Mouse (Mus musculus): ENCODE data around the gene Mmp9. TPM values are rescaled to one million over a fixed set of nuclear protein-coding genes. Genes with fewer than 3 reads are reported as not detected.

Gene Mmp9
- polyA plus RNA-seq, 1 experiment = 1.8 TPM

DNA sequence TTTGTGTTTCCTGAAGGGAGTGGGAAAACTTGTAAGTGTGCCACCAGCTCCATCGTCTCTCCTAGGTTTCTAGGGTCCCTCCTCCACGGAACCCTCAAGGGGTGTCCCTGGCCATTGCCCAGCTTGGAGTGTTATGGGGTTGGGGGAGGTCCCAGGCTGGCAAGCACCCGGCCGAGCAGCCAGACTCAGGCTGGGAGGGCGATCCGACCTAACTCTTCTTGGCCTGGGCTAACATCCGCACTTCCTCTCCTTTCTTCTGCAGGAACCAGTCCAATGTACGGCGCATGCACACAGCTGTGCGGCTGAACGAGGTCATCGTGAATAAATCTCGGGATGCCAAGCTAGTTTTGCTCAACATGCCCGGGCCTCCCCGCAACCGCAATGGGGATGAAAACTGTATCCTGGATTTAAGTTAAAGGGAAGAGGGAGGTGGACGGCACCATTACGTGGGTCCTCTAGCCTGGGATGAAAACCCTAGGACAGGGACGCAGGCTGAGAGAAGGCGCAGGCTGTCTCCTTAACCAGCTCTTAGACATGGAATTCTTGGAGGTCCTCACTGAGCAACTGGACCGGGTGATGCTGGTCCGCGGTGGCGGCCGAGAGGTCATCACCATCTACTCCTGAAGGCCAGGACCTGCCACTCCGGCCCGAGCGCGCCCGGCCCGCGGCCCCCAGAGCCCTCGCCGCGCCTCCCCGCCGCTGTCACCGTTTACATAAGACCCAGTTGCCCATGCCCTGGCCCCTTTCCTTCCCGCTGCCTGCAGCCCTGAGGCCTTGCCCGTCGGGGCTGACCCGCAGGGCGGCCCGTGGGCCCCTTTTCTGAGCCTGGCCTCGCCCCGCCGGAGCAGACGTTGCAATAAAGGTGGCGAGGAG is 56.5 kb downstream of the Mmp9 start:
- Histone ChIP-seq H3K4me1 (ENCODE audit: control insufficient read depth, insufficient read depth, low read length) (peaks cover 4% of the 10 kb centered on the region; the same call in 1 of the 2 replicates), H3K4me3 (ENCODE audit: insufficient read depth, low read depth, low read length) (peak overlapping the region; percentile 7; the same call in 1 of the 2 replicates), H3K36me3 (ENCODE audit: control insufficient read depth, insufficient read depth, low read length) (no peaks in the 10 kb centered on the region), H3K27ac (ENCODE audit: insufficient read depth, low read depth, low read length) (no peak overlapping the region), H3K27me3 (replicated peaks; ENCODE audit: control insufficient read depth, insufficient read depth, low read length) (no peaks in the 10 kb centered on the region)
- no peak for DNase-seq
- WGBS = 10% methylated on average over 49 of the region's 49 CpGs
- TF ChIP-seq CTCF (conservative IDR thresholded peaks at IDR 0.05; ENCODE audit: insufficient read depth, insufficient read length, low read depth, low read length) (no peak), POLR2A (IDR thresholded peaks at IDR 0.05; ENCODE audit: low read depth, low read length) (no peak)

GRCm38 (mm10) chr2:164997721-164998428 is 57.3 kb downstream of the Mmp9 start:
- peaks cover 4% of the 10 kb centered on the region; the same call in 1 of the 2 replicates for H3K4me1 ChIP-seq (ENCODE audit: control insufficient read depth, insufficient read depth, low read length)
- DNase-seq = peak; percentile 77
- TF ChIP-seq POLR2A (IDR thresholded peaks at IDR 0.05; ENCODE audit: low read depth, low read length) (no peak), CTCF (conservative IDR thresholded peaks at IDR 0.05; ENCODE audit: insufficient read depth, insufficient read length, low read depth, low read length) (no peak)
- 1% methylated on average over 51 of the region's 52 CpGs for WGBS
- peak overlapping the region; percentile 7; the same call in 1 of the 2 replicates for H3K4me3 ChIP-seq (ENCODE audit: insufficient read depth, low read depth, low read length)
- H3K27ac ChIP-seq (ENCODE audit: insufficient read depth, low read depth, low read length) = no peak overlapping the region
- H3K27me3 ChIP-seq (replicated peaks; ENCODE audit: control insufficient read depth, insufficient read depth, low read length) = no peaks in the 10 kb centered on the region
- H3K36me3 ChIP-seq (ENCODE audit: control insufficient read depth, insufficient read depth, low read length) = no peaks in the 10 kb centered on the region; the same call in 1 of the 2 replicates

DNA sequence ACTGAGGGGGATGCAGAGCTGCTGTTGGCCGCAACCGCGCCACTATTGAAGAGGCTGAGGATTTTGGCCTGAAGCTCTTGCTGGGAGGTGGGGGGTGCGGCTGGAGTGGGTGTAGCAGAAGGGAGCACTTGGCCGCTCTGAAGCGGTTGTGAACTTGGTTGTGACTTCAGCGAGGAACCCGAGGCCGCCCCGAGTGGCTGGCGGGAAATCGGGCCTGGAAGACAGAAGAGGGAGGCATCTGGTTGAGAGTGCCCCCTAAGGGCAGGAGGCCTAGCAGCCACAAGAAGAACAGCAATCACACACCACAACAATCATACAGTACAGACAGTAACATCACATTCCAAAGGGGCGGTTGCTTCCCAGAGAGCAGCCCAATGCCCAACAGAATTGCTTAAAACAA is 61.4 kb downstream of the Mmp9 start:
- H3K36me3 ChIP-seq (ENCODE audit: control insufficient read depth, insufficient read depth, low read length) = no peaks in the 10 kb centered on the region; the same call in 1 of the 2 replicates
- WGBS = 94% methylated on average over 13 of the region's 13 CpGs

GRCm38 (mm10) chr2:165003108-165003507 is 62.5 kb downstream of the Mmp9 start:
- peak; percentile 75 for DNase-seq
- Histone ChIP-seq H3K27ac (ENCODE audit: insufficient read depth, low read depth, low read length) (peak overlapping the region; percentile 48), H3K4me3 (ENCODE audit: insufficient read depth, low read depth, low read length) (no peak overlapping the region), H3K4me1 (ENCODE audit: control insufficient read depth, insufficient read depth, low read length) (peaks cover 6% of the 10 kb centered on the region; the same call in 1 of the 2 replicates), H3K36me3 (ENCODE audit: control insufficient read depth, insufficient read depth, low read length) (no peaks in the 10 kb centered on the region; the same call in none of the 2 replicates), H3K27me3 (replicated peaks; ENCODE audit: control insufficient read depth, insufficient read depth, low read length) (no peaks in the 10 kb centered on the region)
- 71% methylated on average over 3 of the region's 3 CpGs for WGBS
- TF ChIP-seq POLR2A (IDR thresholded peaks at IDR 0.05; ENCODE audit: low read depth, low read length) (no peak), CTCF (conservative IDR thresholded peaks at IDR 0.05; ENCODE audit: insufficient read depth, insufficient read length, low read depth, low read length) (no peak; the same call in 1 of the 2 replicates)

More for the DNA sequence above, 61.4 kb downstream of the Mmp9 start:
- TF ChIP-seq POLR2A (IDR thresholded peaks at IDR 0.05; ENCODE audit: low read depth, low read length) (no peak), CTCF (conservative IDR thresholded peaks at IDR 0.05; ENCODE audit: insufficient read depth, insufficient read length, low read depth, low read length) (0 out of 2 replicates have a peak, but pooled peaks have one; percentile 7)
- no peaks in the 10 kb centered on the region for H3K27me3 ChIP-seq (replicated peaks; ENCODE audit: control insufficient read depth, insufficient read depth, low read length)
- no peak overlapping the region for H3K4me3 ChIP-seq (ENCODE audit: insufficient read depth, low read depth, low read length)
- H3K4me1 ChIP-seq (ENCODE audit: control insufficient read depth, insufficient read depth, low read length) = peaks cover 6% of the 10 kb centered on the region; the same call in 1 of the 2 replicates
- no peak overlapping the region for H3K27ac ChIP-seq (ENCODE audit: insufficient read depth, low read depth, low read length)
- no peak for DNase-seq

- 69% methylated on average over 10 of the region's 10 CpGs for WGBS
- Histone ChIP-seq H3K4me1 (ENCODE audit: control insufficient read depth, insufficient read depth, low read length) (peaks cover 2% of the 10 kb centered on the region; the same call in 1 of the 2 replicates), H3K36me3 (ENCODE audit: control insufficient read depth, insufficient read depth, low read length) (peaks cover 3% of the 10 kb centered on the region), H3K27ac (ENCODE audit: insufficient read depth, low read depth, low read length) (peak overlapping the region; percentile 48), H3K4me3 (ENCODE audit: insufficient read depth, low read depth, low read length) (no peak overlapping the region), H3K27me3 (replicated peaks; ENCODE audit: control insufficient read depth, insufficient read depth, low read length) (no peaks in the 10 kb centered on the region)
- TF ChIP-seq POLR2A (IDR thresholded peaks at IDR 0.05; ENCODE audit: low read depth, low read length) (no peak), CTCF (conservative IDR thresholded peaks at IDR 0.05; ENCODE audit: insufficient read depth, insufficient read length, low read depth, low read length) (no peak)
- DNase-seq = peak; percentile 58
Measured at GRCm38 (mm10) chr2:165004237-165004636, 63.7 kb downstream of the Mmp9 start.

Other genes starting within 250 kb of the Mmp9 start
- gene Spint4, start 242.3 kb upstream of the Mmp9 start, polyA plus RNA-seq (2012; rRNA removed) = not detected in 2 replicates
- not detected in 2 replicates for gene Spint5, start 225.5 kb upstream of the Mmp9 start, polyA plus RNA-seq (2012; rRNA removed)
- 0.57 and 1.0 TPM in 2 replicates for gene Wfdc3, start 194.8 kb upstream of the Mmp9 start, polyA plus RNA-seq (2012; rRNA removed)
- 32.6 and 34.5 TPM in 2 replicates for gene Dnttip1, start 194.8 kb upstream of the Mmp9 start, polyA plus RNA-seq (2012; rRNA removed)
- gene Ube2c, start 170.9 kb upstream of the Mmp9 start, polyA plus RNA-seq (2012; rRNA removed) = 6.6 and 7.1 TPM in 2 replicates
- 124 TPM in 1 of 2 replicates, not detected in the other for gene Tnnc2, start 160.8 kb upstream of the Mmp9 start, polyA plus RNA-seq (2012; rRNA removed)
- 23.2 and 32.9 TPM in 2 replicates for gene Snx21, start 155.0 kb upstream of the Mmp9 start, polyA plus RNA-seq (2012; rRNA removed)
- 68.4 and 75.7 TPM in 2 replicates for gene Acot8, start 135.9 kb upstream of the Mmp9 start, polyA plus RNA-seq (2012; rRNA removed)
- gene Zswim3, start 135.7 kb upstream of the Mmp9 start, polyA plus RNA-seq (2012; rRNA removed) = 2.2 and 2.7 TPM in 2 replicates
- gene Zswim1, start 118.1 kb upstream of the Mmp9 start, polyA plus RNA-seq (2012; rRNA removed) = 11.7 and 11.8 TPM in 2 replicates
- 0.20 TPM in 1 of 2 replicates, not detected in the other for gene Spata25, start 112.2 kb upstream of the Mmp9 start, polyA plus RNA-seq (2012; rRNA removed)
- gene Ctsa, start 107.9 kb upstream of the Mmp9 start, polyA plus RNA-seq (2012; rRNA removed) = 504 and 687 TPM in 2 replicates
- gene Neurl2, start 107.3 kb upstream of the Mmp9 start, polyA plus RNA-seq (2012; rRNA removed) = 3.7 and 4.7 TPM in 2 replicates
- 39.6 and 41.5 TPM in 2 replicates for gene Pltp, start 83.1 kb upstream of the Mmp9 start, polyA plus RNA-seq (2012; rRNA removed)
- 37.2 and 43.1 TPM in 2 replicates for gene Pcif1, start 61.5 kb upstream of the Mmp9 start, polyA plus RNA-seq (2012; rRNA removed)
- 20.4 and 25.7 TPM in 2 replicates for gene Zfp335, start 29.0 kb upstream of the Mmp9 start, polyA plus RNA-seq (2012; rRNA removed)
- gene Slc12a5, start 20.0 kb downstream of the Mmp9 start, polyA plus RNA-seq (2012; rRNA removed) = 1.5 and 2.2 TPM in 2 replicates
- 31.3 and 34.4 TPM in 2 replicates for gene Ncoa5, start 94.1 kb downstream of the Mmp9 start, polyA plus RNA-seq (2012; rRNA removed)
- gene Cd40, start 114.8 kb downstream of the Mmp9 start, polyA plus RNA-seq (2012; rRNA removed) = 6.1 and 11.2 TPM in 2 replicates
- not detected in 2 replicates for gene 1700025C18Rik, start 150.0 kb downstream of the Mmp9 start, polyA plus RNA-seq (2012; rRNA removed)

All from kidney, adult 2 months (tissue).